Mouse (Mus musculus): ENCODE measurements at regions not wholly inside any gene's neighbourhood (a gene's known extent, or its start where the extent isn't known, plus 50 kb on each side); places are given as distances from the start of the nearest gene placed in this dataset.

DNA sequence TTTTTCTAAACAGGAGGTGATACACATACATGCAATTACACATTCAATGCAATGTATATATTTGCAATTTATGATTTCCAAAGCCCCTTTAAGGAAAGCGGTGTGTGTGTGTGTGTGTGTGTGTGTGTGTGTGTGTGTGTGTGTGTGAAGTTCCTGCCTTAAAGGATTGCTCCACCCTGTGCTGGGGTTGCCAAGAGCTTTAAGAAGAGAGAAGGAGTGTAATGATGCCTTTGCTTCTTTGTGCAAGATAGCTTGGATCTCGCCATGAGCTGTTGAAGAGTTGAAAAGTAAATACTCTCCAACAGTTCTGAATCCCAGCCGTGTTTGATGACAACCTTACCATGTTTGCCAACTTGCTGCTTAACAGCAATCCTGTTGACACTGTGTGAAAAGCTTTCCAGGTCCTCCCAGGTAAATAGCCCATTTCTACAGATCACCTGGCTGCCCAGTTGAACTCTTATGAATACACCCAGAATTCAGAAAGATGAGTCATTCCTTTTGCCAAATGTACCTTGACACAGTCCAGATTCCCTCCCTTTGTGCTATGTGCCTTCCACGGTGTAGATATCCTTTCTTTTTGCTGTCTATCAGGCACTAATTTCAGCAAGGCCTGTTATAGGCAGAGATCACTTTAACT is 216.3 kb downstream of the Ikzf2 start:
- Histone ChIP-seq H3K27ac (ENCODE audit: low read depth, low read length) (no peak overlapping the region), H3K4me2 (replicated peaks; ENCODE audit: low read depth, low read length) (no peak overlapping the region), H3K27me3 (ENCODE audit: control insufficient read depth, insufficient read depth, low read length) (no peaks in the 10 kb centered on the region), H3K4me1 (replicated peaks; ENCODE audit: control insufficient read depth, insufficient read depth, low read length) (no peaks in the 10 kb centered on the region), H3K9me3 (ENCODE audit: control insufficient read depth, low read length) (no peaks in the 10 kb centered on the region), H3K4me3 (ENCODE audit: low read depth, low read length) (no peak overlapping the region), H3K36me3 (ENCODE audit: control insufficient read depth, insufficient read depth, low read length) (no peaks in the 10 kb centered on the region), H3K9ac (ENCODE audit: low read depth, low read length) (no peak overlapping the region)
- DNase-seq (ENCODE audit: low spot score) (no peak), ATAC-seq (ENCODE audit: low FRiP score) (no peak)
- WGBS: 83% methylated on average over 4 of the region's 4 CpGs

DNA sequence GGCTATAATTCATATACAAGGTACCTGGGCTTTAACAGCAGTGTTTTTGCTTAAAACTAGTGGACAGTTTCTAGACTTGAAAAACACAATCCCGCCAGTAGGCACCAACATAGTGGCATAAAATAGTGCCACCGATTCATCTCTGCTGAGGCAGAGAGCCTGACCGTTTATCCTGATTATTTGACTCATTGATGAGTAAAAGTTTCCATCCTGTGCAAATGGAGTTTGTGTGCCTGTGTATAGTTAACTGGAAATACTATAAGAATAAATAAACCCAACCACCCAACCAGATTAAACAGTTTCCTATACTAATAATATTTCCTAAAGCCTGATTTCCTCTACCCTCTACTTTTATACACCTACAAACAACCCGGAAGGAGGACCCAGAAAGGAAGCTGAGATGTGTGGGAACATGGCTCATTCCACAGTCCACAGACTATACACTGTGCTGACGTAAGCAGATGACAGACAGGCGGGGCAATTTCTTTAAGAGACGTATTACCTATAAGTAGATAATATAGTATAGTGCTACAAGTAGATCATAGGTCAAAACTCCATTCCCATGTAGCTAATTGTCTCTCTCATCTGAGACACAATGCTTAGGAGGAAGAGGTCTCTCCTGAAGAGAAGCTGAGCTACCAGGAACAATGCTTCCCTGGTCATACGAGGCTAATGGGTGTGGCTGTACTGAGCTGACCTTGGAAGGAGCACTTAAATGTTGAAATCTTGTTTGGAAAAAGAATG is 217.7 kb downstream of the Ikzf2 start:
- Histone ChIP-seq H3K9me3 (ENCODE audit: control insufficient read depth, low read length) (no peaks in the 10 kb centered on the region), H3K27me3 (ENCODE audit: control insufficient read depth, insufficient read depth, low read length) (no peaks in the 10 kb centered on the region), H3K27ac (ENCODE audit: low read depth, low read length) (no peak overlapping the region), H3K4me3 (ENCODE audit: low read depth, low read length) (no peak overlapping the region), H3K4me1 (replicated peaks; ENCODE audit: control insufficient read depth, insufficient read depth, low read length) (no peaks in the 10 kb centered on the region), H3K4me2 (replicated peaks; ENCODE audit: low read depth, low read length) (no peak overlapping the region), H3K36me3 (ENCODE audit: control insufficient read depth, insufficient read depth, low read length) (no peaks in the 10 kb centered on the region), H3K9ac (ENCODE audit: low read depth, low read length) (no peak overlapping the region)
- 91% methylated on average over 8 of the region's 8 CpGs for WGBS
- DNase-seq (ENCODE audit: low spot score) (no peak), ATAC-seq (ENCODE audit: low FRiP score) (no peak)

DNA sequence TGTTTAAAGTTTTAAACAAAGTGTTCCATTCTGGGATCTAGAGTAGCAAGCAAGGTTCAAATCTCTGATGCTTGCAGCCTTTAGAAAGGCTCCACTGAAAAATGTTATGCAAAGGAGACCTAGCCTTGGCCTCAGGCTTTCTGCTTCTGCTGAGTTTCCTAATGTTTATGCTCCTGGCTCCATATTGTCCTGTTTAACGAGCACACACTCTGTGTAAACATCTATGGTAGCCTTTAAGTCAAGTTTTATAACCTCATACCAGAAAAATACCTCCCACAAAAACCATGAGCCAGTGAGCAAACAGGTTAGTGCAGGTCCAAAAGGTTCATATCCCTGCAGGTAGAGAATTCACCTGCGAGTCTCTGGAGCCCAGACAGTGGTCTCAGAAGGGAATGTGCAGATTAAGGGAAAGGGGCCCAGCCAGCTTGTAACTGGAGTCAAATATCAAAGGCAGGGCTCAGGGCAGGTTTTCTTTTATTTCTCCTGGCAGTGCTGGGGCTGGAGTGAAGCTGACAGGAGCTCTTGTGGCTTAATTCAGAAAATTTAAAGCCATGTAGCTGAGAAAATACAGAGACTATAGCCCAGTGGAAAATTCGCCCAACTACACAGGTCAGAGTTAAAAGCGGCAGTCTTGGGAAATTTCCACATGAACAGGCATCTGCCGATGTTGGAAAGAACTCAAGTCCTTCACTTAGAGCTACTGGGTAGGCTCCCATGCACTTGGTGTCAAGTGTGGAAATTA is 220.3 kb downstream of the Ikzf2 start:
- Histone ChIP-seq H3K36me3 (ENCODE audit: control insufficient read depth, insufficient read depth, low read length) (no peaks in the 10 kb centered on the region), H3K27ac (ENCODE audit: low read depth, low read length) (no peak overlapping the region), H3K9me3 (ENCODE audit: control insufficient read depth, low read length) (no peaks in the 10 kb centered on the region), H3K4me3 (ENCODE audit: low read depth, low read length) (no peak overlapping the region), H3K9ac (ENCODE audit: low read depth, low read length) (no peak overlapping the region), H3K4me1 (replicated peaks; ENCODE audit: control insufficient read depth, insufficient read depth, low read length) (no peaks in the 10 kb centered on the region), H3K4me2 (replicated peaks; ENCODE audit: low read depth, low read length) (no peak overlapping the region), H3K27me3 (ENCODE audit: control insufficient read depth, insufficient read depth, low read length) (no peaks in the 10 kb centered on the region)
- WGBS: 37% methylated on average over 5 of the region's 5 CpGs
- ATAC-seq (ENCODE audit: low FRiP score) (no peak), DNase-seq (ENCODE audit: low spot score) (no peak)

DNA sequence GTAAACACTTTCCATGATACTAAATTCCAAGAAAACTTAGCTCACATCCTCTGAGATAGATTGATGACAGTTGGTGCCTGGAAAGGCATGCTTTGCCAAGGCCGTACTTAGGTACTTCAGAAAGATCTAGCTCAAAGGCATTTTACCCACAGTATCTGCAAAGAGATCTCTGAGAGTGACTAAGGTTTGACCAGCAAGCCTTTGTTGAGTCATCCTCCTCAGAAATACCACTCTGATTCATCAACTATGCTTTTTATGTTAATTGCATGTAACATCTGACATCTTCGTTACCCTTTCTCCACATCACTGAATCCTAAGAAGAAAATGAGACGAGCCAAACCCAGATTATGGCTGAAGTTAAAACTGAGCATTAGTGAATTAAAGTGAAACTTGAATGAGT is 225.9 kb downstream of the Ikzf2 start:
- H3K4me2 ChIP-seq (replicated peaks; ENCODE audit: low read depth, low read length): no peak overlapping the region
- H3K4me1 ChIP-seq (replicated peaks; ENCODE audit: control insufficient read depth, insufficient read depth, low read length): no peaks in the 10 kb centered on the region
- no peaks in the 10 kb centered on the region for H3K27me3 ChIP-seq (ENCODE audit: control insufficient read depth, insufficient read depth, low read length)
- H3K4me3 ChIP-seq (ENCODE audit: low read depth, low read length): no peak overlapping the region
- no peaks in the 10 kb centered on the region for H3K36me3 ChIP-seq (ENCODE audit: control insufficient read depth, insufficient read depth, low read length)
- ATAC-seq (ENCODE audit: low FRiP score) (no peak), DNase-seq (ENCODE audit: low spot score) (no peak)
- 89% methylated on average over 3 of the region's 3 CpGs for WGBS
- no peaks in the 10 kb centered on the region for H3K9me3 ChIP-seq (ENCODE audit: control insufficient read depth, low read length)
- no peak overlapping the region for H3K27ac ChIP-seq (ENCODE audit: low read depth, low read length)
- no peak overlapping the region for H3K9ac ChIP-seq (ENCODE audit: low read depth, low read length)

DNA sequence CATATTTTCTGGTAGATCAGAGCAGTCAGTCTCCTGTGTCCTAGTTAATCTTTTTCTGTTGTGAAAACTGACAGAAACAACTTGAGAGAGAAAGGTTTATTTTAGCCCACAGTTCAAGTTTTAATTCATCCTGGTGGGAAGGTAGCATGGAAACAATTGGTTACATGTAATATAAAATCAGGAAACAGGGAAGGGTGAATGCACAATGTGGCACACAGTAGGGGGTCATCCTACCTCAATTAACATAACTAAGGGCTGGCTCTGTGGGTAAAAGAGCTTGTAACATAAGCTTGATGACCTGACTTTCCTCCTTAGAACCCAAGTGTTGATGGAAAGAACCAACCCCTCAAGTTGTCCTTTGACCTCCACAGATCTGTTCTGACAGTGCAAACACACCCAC is 227.1 kb downstream of the Ikzf2 start:
- no peaks in the 10 kb centered on the region for H3K9me3 ChIP-seq (ENCODE audit: control insufficient read depth, low read length)
- H3K27me3 ChIP-seq (ENCODE audit: control insufficient read depth, insufficient read depth, low read length): no peaks in the 10 kb centered on the region
- no peak overlapping the region for H3K4me2 ChIP-seq (replicated peaks; ENCODE audit: low read depth, low read length)
- no peak overlapping the region for H3K4me3 ChIP-seq (ENCODE audit: low read depth, low read length)
- no peak for ATAC-seq (ENCODE audit: low FRiP score)
- DNase-seq (ENCODE audit: low spot score): no peak
- H3K27ac ChIP-seq (ENCODE audit: low read depth, low read length): no peak overlapping the region
- no peak overlapping the region for H3K9ac ChIP-seq (ENCODE audit: low read depth, low read length)
- H3K36me3 ChIP-seq (ENCODE audit: control insufficient read depth, insufficient read depth, low read length): no peaks in the 10 kb centered on the region
- no peaks in the 10 kb centered on the region for H3K4me1 ChIP-seq (replicated peaks; ENCODE audit: control insufficient read depth, insufficient read depth, low read length)

DNA sequence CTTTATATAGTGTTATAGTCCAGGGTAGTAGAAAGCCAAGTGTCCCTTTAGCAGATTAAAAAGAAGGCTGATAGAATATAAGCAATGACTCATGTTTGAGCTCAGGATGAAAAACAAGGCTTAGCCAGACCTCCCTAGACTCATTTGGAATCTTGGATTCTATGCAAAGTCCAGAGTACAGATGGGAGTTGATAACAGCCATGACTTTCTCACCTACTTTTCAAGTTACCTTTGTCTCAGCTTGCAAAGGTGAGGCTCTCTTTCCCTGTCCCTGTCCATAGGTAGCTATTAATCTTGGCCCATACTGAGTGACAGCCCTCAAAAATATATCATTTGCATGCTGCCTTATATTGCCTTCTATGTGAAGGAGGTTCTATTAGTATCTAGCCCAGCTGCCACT is 229.6 kb downstream of the Ikzf2 start:
- Histone ChIP-seq H3K4me1 (replicated peaks; ENCODE audit: control insufficient read depth, insufficient read depth, low read length) (no peaks in the 10 kb centered on the region), H3K4me3 (ENCODE audit: low read depth, low read length) (no peak overlapping the region), H3K27ac (ENCODE audit: low read depth, low read length) (no peak overlapping the region), H3K36me3 (ENCODE audit: control insufficient read depth, insufficient read depth, low read length) (no peaks in the 10 kb centered on the region), H3K9me3 (ENCODE audit: control insufficient read depth, low read length) (no peaks in the 10 kb centered on the region), H3K27me3 (ENCODE audit: control insufficient read depth, insufficient read depth, low read length) (no peaks in the 10 kb centered on the region), H3K4me2 (replicated peaks; ENCODE audit: low read depth, low read length) (no peak overlapping the region), H3K9ac (ENCODE audit: low read depth, low read length) (no peak overlapping the region)
- ATAC-seq (ENCODE audit: low FRiP score): no peak
- DNase-seq (ENCODE audit: low spot score): no peak

DNA sequence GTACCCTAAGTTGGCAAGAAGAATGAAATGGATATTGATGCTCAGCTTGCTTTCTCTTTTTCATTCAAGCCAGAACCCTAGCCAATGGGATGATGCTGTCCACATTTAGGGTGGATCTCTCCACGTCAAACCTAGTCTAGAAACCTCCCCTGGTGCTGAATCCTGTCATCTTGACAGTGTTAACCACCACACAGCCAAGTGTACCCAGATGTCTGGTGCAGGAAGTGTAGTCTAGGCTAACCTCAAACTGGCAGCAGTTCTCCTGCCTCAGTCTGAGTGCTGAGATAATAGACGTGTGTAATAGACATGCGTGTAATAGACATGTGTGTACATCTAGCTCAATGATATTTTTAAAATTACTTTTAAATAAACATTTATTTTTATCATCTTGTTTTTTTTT is 233.1 kb downstream of the Ikzf2 start:
- Histone ChIP-seq H3K4me1 (replicated peaks; ENCODE audit: control insufficient read depth, insufficient read depth, low read length) (no peaks in the 10 kb centered on the region), H3K36me3 (ENCODE audit: control insufficient read depth, insufficient read depth, low read length) (no peaks in the 10 kb centered on the region), H3K4me3 (ENCODE audit: low read depth, low read length) (no peak overlapping the region), H3K9me3 (ENCODE audit: control insufficient read depth, low read length) (no peaks in the 10 kb centered on the region), H3K4me2 (replicated peaks; ENCODE audit: low read depth, low read length) (no peak overlapping the region), H3K27me3 (ENCODE audit: control insufficient read depth, insufficient read depth, low read length) (no peaks in the 10 kb centered on the region), H3K27ac (ENCODE audit: low read depth, low read length) (no peak overlapping the region), H3K9ac (ENCODE audit: low read depth, low read length) (no peak overlapping the region)
- ATAC-seq (ENCODE audit: low FRiP score) (no peak), DNase-seq (ENCODE audit: low spot score) (no peak)
- WGBS: 90% methylated on average over 3 of the region's 3 CpGs

DNA sequence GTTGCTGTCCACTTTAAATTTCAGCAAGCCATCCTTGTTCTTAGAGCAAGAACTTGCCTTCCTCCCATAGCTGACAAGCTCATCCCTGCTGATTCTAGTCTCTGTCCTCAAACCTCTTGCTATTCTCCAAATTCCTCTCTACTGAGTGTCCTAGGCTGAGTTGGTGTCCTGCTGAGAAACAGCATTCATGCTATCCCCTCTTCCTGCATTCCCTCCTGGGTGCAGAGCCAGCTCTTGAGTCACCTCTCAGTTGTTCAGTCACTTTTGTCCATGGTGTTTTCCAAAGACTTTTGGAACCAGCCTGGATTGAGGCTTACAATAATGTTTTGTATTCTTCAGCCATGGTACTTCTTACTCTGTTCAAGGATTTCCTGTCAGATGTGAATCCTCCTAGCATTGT is 234.1 kb downstream of the Ikzf2 start:
- Histone ChIP-seq H3K9me3 (ENCODE audit: control insufficient read depth, low read length) (no peaks in the 10 kb centered on the region), H3K36me3 (ENCODE audit: control insufficient read depth, insufficient read depth, low read length) (no peaks in the 10 kb centered on the region), H3K27ac (ENCODE audit: low read depth, low read length) (no peak overlapping the region), H3K4me3 (ENCODE audit: low read depth, low read length) (no peak overlapping the region), H3K27me3 (ENCODE audit: control insufficient read depth, insufficient read depth, low read length) (no peaks in the 10 kb centered on the region), H3K4me2 (replicated peaks; ENCODE audit: low read depth, low read length) (no peak overlapping the region), H3K9ac (ENCODE audit: low read depth, low read length) (no peak overlapping the region), H3K4me1 (replicated peaks; ENCODE audit: control insufficient read depth, insufficient read depth, low read length) (no peaks in the 10 kb centered on the region)
- DNase-seq (ENCODE audit: low spot score) (no peak), ATAC-seq (ENCODE audit: low FRiP score) (no peak)

DNA sequence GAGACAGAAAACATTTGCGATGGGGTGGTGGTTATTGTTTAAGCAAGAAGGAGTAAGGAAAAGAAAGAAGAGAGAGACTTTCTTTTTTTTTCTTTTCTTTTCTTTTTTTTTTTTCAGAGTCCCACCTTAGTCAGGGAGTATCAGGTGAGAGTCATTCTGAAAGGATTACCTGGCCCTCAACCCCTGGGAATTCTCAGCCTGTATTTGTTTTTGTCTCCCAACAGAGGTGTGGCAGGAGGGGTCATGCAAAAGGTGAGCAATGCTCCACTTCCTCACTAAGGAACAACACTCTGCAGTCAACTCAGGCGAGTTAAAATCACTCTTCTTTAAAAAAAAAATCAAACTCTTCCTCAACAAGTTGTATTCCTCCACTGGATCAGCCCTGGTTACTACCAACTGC is 236.6 kb downstream of the Ikzf2 start:
- Histone ChIP-seq H3K4me1 (replicated peaks; ENCODE audit: control insufficient read depth, insufficient read depth, low read length) (no peaks in the 10 kb centered on the region), H3K4me2 (replicated peaks; ENCODE audit: low read depth, low read length) (no peak overlapping the region), H3K27me3 (ENCODE audit: control insufficient read depth, insufficient read depth, low read length) (no peaks in the 10 kb centered on the region), H3K4me3 (ENCODE audit: low read depth, low read length) (no peak overlapping the region), H3K27ac (ENCODE audit: low read depth, low read length) (no peak overlapping the region), H3K9ac (ENCODE audit: low read depth, low read length) (no peak overlapping the region), H3K36me3 (ENCODE audit: control insufficient read depth, insufficient read depth, low read length) (no peaks in the 10 kb centered on the region), H3K9me3 (ENCODE audit: control insufficient read depth, low read length) (no peaks in the 10 kb centered on the region)
- DNase-seq (ENCODE audit: low spot score) (no peak), ATAC-seq (ENCODE audit: low FRiP score) (no peak)
- 70% methylated on average over 2 of the region's 2 CpGs for WGBS

All from hindbrain, embryonic 11.5 days (tissue).